Mouse (Mus musculus) stomach, postnatal 0 days (tissue): Measurements from ENCODE around the gene Nubpl. TPM values are rescaled to one million over a fixed set of nuclear protein-coding genes. Genes with fewer than 3 reads are reported as not detected.
A peak's percentile ranks its signal among the peaks of the same experiment; 100 is the strongest.

Experiments used
- ATAC-seq: fragments of 200-750 bp; cut with Nextera tagmentation; 2 replicates; pipeline ENCODE4 v1.8.0; 2017; ENCODE audit not compliant: low FRiP score, low TSS enrichment
- DNase-seq: peaks from one replicate; pipeline ENCODE4 v3.0.0-alpha.2; 2016; ENCODE audit warnings: low spot score
- H3K27ac ChIP-seq: fragments of 300-500 bp; sonication (generic); replicated peaks from 2 replicates; pipeline ENCODE4 v1.5.1; 2014; ENCODE audit warnings: mild to moderate bottlenecking, control low read depth
- H3K27me3 ChIP-seq: fragments of 300-500 bp; sonication (generic); 2 replicates; pipeline ENCODE4 v1.6.1; 2014; ENCODE audit warnings: low read length; ENCODE audit not compliant: control insufficient read depth, insufficient read depth
- H3K36me3 ChIP-seq: fragments of 300-500 bp; sonication (generic); 2 replicates; pipeline ENCODE4 v1.6.1; 2014; ENCODE audit warnings: low read length, mixed read lengths; ENCODE audit not compliant: control insufficient read depth, insufficient read depth
- H3K4me1 ChIP-seq: fragments of 300-500 bp; sonication (generic); replicated peaks from 2 replicates; pipeline ENCODE4 v1.6.1; 2014; ENCODE audit warnings: antibody characterized with exemption; ENCODE audit not compliant: control insufficient read depth, insufficient read depth
- H3K4me2 ChIP-seq: fragments of 300-500 bp; sonication (generic); replicated peaks from 2 replicates; pipeline ENCODE4 v1.6.1; 2014; ENCODE audit warnings: low read depth, mild to moderate bottlenecking, control low read depth, moderate library complexity
- H3K4me3 ChIP-seq: fragments of 300-500 bp; sonication (generic); 2 replicates; pipeline ENCODE4 v1.5.1; 2014; ENCODE audit warnings: low read depth, low read length, control low read depth
- H3K9ac ChIP-seq: fragments of 300-500 bp; sonication (generic); 2 replicates; pipeline ENCODE4 v1.6.1; 2014; ENCODE audit warnings: mild to moderate bottlenecking, low read length, control low read depth, mixed read lengths
- H3K9me3 ChIP-seq: fragments of 300-500 bp; sonication (generic); 2 replicates; pipeline ENCODE4 v1.6.1; 2016; ENCODE audit warnings: low read length; ENCODE audit not compliant: control insufficient read depth
- CTCF ChIP-seq: IDR thresholded peaks from 2 replicates; pipeline ENCODE4 v1.5.1; 2016; ENCODE audit warnings: antibody characterized with exemption, low read depth, mild to moderate bottlenecking, moderate library complexity
- EP300 ChIP-seq: optimal IDR thresholded peaks from 2 replicates; pipeline ENCODE3; 2016; ENCODE audit warnings: antibody characterized with exemption
- WGBS: fragments of 180-500 bp; shearing (Covaris S2); extraction: QIAGEN DNeasy Blood & Tissue Kit; methylation state at CpG from one replicate; pipeline ENCODE4 v1.1.7; 2014; 5-methylcytosine and 5-hydroxymethylcytosine counted together
- polyA plus RNA-seq: library from polyadenylated mRNA; unstranded; fragments of >200 nt; fragmentation: Nextera tagmentation; extraction: Ambion mirVana; gene quantifications from 2 replicates; pipeline ENCODE4 v1.2.1, GENCODE M21; 2015

Nubpl gene
- polyA plus RNA-seq, 1 experiment from 2014 or later = 6.1 TPM

- H3K36me3 ChIP-seq = no peaks in the 10 kb centered on the region
- DNase-seq = no peak
- H3K9me3 ChIP-seq = no peaks in the 10 kb centered on the region
- no peak overlapping the region for H3K4me3 ChIP-seq
- ATAC-seq = no peak
- no peaks in the 10 kb centered on the region for H3K4me1 ChIP-seq
- H3K4me2 ChIP-seq = no peak overlapping the region
- H3K27ac ChIP-seq = no peak overlapping the region
- H3K9ac ChIP-seq = no peak overlapping the region
- 91% methylated on average over 3 of the region's 3 CpGs for WGBS
- TF ChIP-seq CTCF (no peak), EP300 (no peak)
- H3K27me3 ChIP-seq = no peaks in the 10 kb centered on the region
Measured at GRCm38 (mm10) chr12:52129072-52129471, 31.5 kb downstream of the Nubpl start.

- Histone ChIP-seq H3K9ac (no peak overlapping the region), H3K4me3 (no peak overlapping the region), H3K36me3 (no peaks in the 10 kb centered on the region), H3K4me1 (no peaks in the 10 kb centered on the region), H3K27me3 (no peaks in the 10 kb centered on the region), H3K9me3 (no peaks in the 10 kb centered on the region), H3K4me2 (no peak overlapping the region), H3K27ac (no peak overlapping the region)
- no peak for ATAC-seq
- TF ChIP-seq CTCF (no peak), EP300 (no peak)
- no peak for DNase-seq
- 24% methylated on average over 10 of the region's 10 CpGs for WGBS
Measured at GRCm38 (mm10) chr12:52132256-52132655, 34.7 kb downstream of the Nubpl start.

- no peak overlapping the region for H3K4me3 ChIP-seq
- no peak overlapping the region for H3K27ac ChIP-seq
- H3K9me3 ChIP-seq = no peaks in the 10 kb centered on the region
- 70% methylated on average over 4 of the region's 4 CpGs for WGBS
- no peak overlapping the region for H3K4me2 ChIP-seq
- H3K4me1 ChIP-seq = no peaks in the 10 kb centered on the region
- H3K9ac ChIP-seq = no peak overlapping the region
- ATAC-seq (no peak), DNase-seq (no peak)
- TF ChIP-seq CTCF (no peak), EP300 (no peak)
- no peaks in the 10 kb centered on the region for H3K27me3 ChIP-seq
- no peaks in the 10 kb centered on the region for H3K36me3 ChIP-seq
Measured at GRCm38 (mm10) chr12:52138296-52138695, 40.8 kb downstream of the Nubpl start.

- H3K27ac ChIP-seq = no peak overlapping the region
- no peak overlapping the region for H3K9ac ChIP-seq
- no peaks in the 10 kb centered on the region for H3K4me1 ChIP-seq
- TF ChIP-seq CTCF = no peak
- ATAC-seq = no peak
- no peak for DNase-seq
- no peaks in the 10 kb centered on the region for H3K27me3 ChIP-seq
- H3K4me3 ChIP-seq = no peak overlapping the region
- H3K9me3 ChIP-seq = no peaks in the 10 kb centered on the region
- H3K36me3 ChIP-seq = no peaks in the 10 kb centered on the region
- WGBS = 79% methylated on average over 2 of the region's 2 CpGs
- H3K4me2 ChIP-seq = no peak overlapping the region
Measured at GRCm38 (mm10) chr12:52146639-52147038, 49.1 kb downstream of the Nubpl start.

GRCm38 (mm10) chr12:52149448-52149847 lies 51.9 kb downstream of the Nubpl start:
- WGBS = 52% methylated on average over 3 of the region's 3 CpGs
- Histone ChIP-seq H3K4me1 (no peaks in the 10 kb centered on the region), H3K9ac (no peak overlapping the region), H3K4me3 (no peak overlapping the region), H3K27ac (no peak overlapping the region), H3K27me3 (no peaks in the 10 kb centered on the region), H3K36me3 (no peaks in the 10 kb centered on the region), H3K4me2 (no peak overlapping the region), H3K9me3 (no peaks in the 10 kb centered on the region)
- TF ChIP-seq EP300 = no peak
- no peak for TF ChIP-seq CTCF
- DNase-seq = no peak
- no peak for ATAC-seq

GRCm38 (mm10) chr12:52152071-52152470 lies 54.5 kb downstream of the Nubpl start:
- TF ChIP-seq EP300 = no peak
- TF ChIP-seq CTCF = peak; percentile 28; the same call in 1 of the 2 replicates
- Histone ChIP-seq H3K4me1 (no peaks in the 10 kb centered on the region), H3K9ac (no peak overlapping the region), H3K9me3 (no peaks in the 10 kb centered on the region), H3K27ac (no peak overlapping the region), H3K36me3 (no peaks in the 10 kb centered on the region), H3K4me3 (no peak overlapping the region), H3K4me2 (no peak overlapping the region), H3K27me3 (no peaks in the 10 kb centered on the region)
- ATAC-seq (no peak), DNase-seq (no peak)
- 94% methylated on average over 3 of the region's 3 CpGs for WGBS
